Mouse (Mus musculus): ENCODE data around the gene Zfp398. TPM values are rescaled to one million over a fixed set of nuclear protein-coding genes. Genes with fewer than 3 reads are reported as not detected.

Zfp398 gene
- total and polyA plus RNA-seq, 3 experiments: 1.5 to 4.6 (median 2.2) TPM

DNA sequence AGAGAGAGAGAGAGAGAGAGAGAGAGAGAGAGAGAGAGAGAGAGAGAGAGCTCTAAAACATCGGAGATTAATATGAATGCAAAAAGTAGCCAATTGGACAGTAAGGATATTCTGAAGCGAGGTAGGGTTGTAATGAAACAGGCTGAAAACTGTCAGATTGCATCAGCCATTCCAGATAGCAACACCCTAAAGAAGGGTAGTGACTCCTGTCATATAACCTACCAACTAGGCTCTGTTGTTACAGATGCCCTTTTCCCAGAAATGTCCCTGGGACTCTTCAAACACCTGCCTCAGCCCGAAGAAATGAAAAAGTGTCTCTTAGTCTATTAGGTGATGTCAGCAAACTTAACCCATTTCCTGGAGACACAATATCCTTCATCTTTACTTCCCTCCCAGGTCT, 46.6 kb upstream of the Zfp398 start:
- no peak for DNase-seq (ENCODE audit: extremely low read depth)
- in situ Hi-C loops (cut with MboI; ENCODE audit: low pct_ligation_motif_present, low pct_unique_long_range_greater_than_20kb, low sequenced_read_pairs): no loop called here
- Histone ChIP-seq H3K27me3 (replicated peaks) (no peaks in the 10 kb centered on the region), H3K36me3 (replicated peaks in 1 of 2; ENCODE audit: control insufficient read depth in 1 of 2, insufficient read depth in 1 of 2, low read length in 1 of 2) (peaks cover 0 to 8% of the 10 kb centered on the region in 2 experiments), H3K4me1 (ENCODE audit: control insufficient read depth in 1 of 2, insufficient read depth in 2 of 2) (peaks cover 10 to 40% of the 10 kb centered on the region in 2 experiments; a peak in 3 of 4 replicates), H3K4me3 (replicated peaks in 1 of 3; ENCODE audit: low read depth in 2 of 3, low read length in 2 of 3, poor library complexity in 1 of 3) (peak overlapping the region in 2 of 3 experiments; percentile 51 to 58), H3K4me2 (ENCODE audit: insufficient read depth, low read depth, poor library complexity, severe bottlenecking) (peak overlapping the region; percentile 62), H3K9me3 (replicated peaks; ENCODE audit: low read length) (no peaks in the 10 kb centered on the region), H3K9ac (ENCODE audit: insufficient read depth, low read depth) (peak overlapping the region; percentile 96), H3K27ac (ENCODE audit: insufficient read depth, low read depth) (peak overlapping the region; percentile 95), H3K79me2 (replicated peaks; ENCODE audit: control insufficient read depth, extremely low read depth, insufficient read depth, poor library complexity, severe bottlenecking) (no peaks in the 10 kb centered on the region)
- TF ChIP-seq MEF2A (IDR thresholded peaks at IDR 0.05; ENCODE audit: borderline replicate concordance, low read depth, low read length) (no peak), USF1 (IDR thresholded peaks at IDR 0.05; ENCODE audit: low read depth, low read length) (no peak), EP300 (IDR thresholded peaks at IDR 0.05; ENCODE audit: low read length) (no peak), TBP (conservative IDR thresholded peaks at IDR 0.05; ENCODE audit: low read depth, low read length) (0 out of 2 replicates have a peak, but pooled peaks have one; percentile 45)
- dilution Hi-C loops (cut with MboI; ENCODE audit: extremely low pct_ligation_motif_present, extremely low pct_unique_long_range_greater_than_20kb, low sequenced_read_pairs): no loop called here

DNA sequence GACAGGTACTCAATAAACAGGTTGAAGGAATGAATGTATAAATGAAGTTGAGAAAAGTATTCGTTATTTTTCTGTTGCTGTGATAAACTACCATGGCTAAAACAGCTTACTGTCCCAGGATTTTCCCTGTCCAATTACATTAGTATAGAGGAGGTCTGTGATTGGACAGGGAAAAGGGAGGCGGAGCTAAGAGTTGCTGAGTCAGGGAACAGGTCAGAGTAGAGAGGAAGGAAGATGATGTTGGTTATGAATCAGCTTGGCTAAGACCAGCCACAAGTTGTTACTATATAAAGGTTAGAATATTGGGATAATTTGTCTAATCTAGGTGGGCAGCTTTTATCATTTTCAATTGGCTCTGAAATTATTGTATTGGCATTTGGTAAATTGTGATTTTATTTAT, 44.7 kb upstream of the Zfp398 start:
- H3K4me2 ChIP-seq (ENCODE audit: insufficient read depth, low read depth, poor library complexity, severe bottlenecking): no peak overlapping the region
- no peak overlapping the region for H3K27ac ChIP-seq (ENCODE audit: insufficient read depth, low read depth)
- TF ChIP-seq KAT2A (IDR thresholded peaks at IDR 0.05; ENCODE audit: insufficient replicate concordance, low read length) (no peak), ZNF384 (IDR thresholded peaks at IDR 0.05; ENCODE audit: low read depth, low read length) (no peak), JUND (conservative IDR thresholded peaks at IDR 0.05; ENCODE audit: low read depth, low read length) (peak; percentile 66), CHD1 (IDR thresholded peaks at IDR 0.05; ENCODE audit: low read depth, low read length) (no peak), EP300 (IDR thresholded peaks at IDR 0.05; ENCODE audit: low read length) (peak; percentile 40; the same call in 1 of the 2 replicates), JUN (IDR thresholded peaks at IDR 0.05; ENCODE audit: insufficient read depth, low read depth, low read length) (0 out of 2 replicates have a peak, but pooled peaks have one; percentile 23), MEF2A (IDR thresholded peaks at IDR 0.05; ENCODE audit: borderline replicate concordance, low read depth, low read length) (peak; percentile 46; the same call in 1 of the 2 replicates), RCOR1 (conservative IDR thresholded peaks at IDR 0.05; ENCODE audit: low read depth, low read length) (no peak), ETS1 (conservative IDR thresholded peaks at IDR 0.05; ENCODE audit: low read depth, low read length) (0 out of 2 replicates have a peak, but pooled peaks have one; percentile 17), IRF4 (IDR thresholded peaks at IDR 0.05; ENCODE audit: low read depth, low read length) (peak; percentile 42; the same call in 1 of the 2 replicates), MAFK (IDR thresholded peaks at IDR 0.05; ENCODE audit: insufficient replicate concordance, low read length) (peak; percentile 98)
- in situ Hi-C loops (cut with MboI; ENCODE audit: low pct_ligation_motif_present, low pct_unique_long_range_greater_than_20kb, low sequenced_read_pairs) (loop anchor here (5.0 kb wide), 1 partner anchor 37 kb away; no protein-coding TSS in a partner anchor), dilution Hi-C loops (cut with MboI; ENCODE audit: extremely low pct_ligation_motif_present, extremely low pct_unique_long_range_greater_than_20kb, low sequenced_read_pairs) (no loop called here)
- no peaks in the 10 kb centered on the region for H3K27me3 ChIP-seq (replicated peaks)
- peaks cover 6 to 40% of the 10 kb centered on the region in 2 experiments; a peak in 3 of 4 replicates for H3K4me1 ChIP-seq (ENCODE audit: control insufficient read depth in 1 of 2, insufficient read depth in 2 of 2)
- peak; percentile 77 for DNase-seq (ENCODE audit: extremely low read depth)
- peaks cover 11 to 24% of the 10 kb centered on the region in 2 experiments for H3K36me3 ChIP-seq (replicated peaks in 1 of 2; ENCODE audit: control insufficient read depth in 1 of 2, insufficient read depth in 1 of 2, low read length in 1 of 2)
- 0 out of 2 replicates have a peak overlapping the region, but pooled peaks have one; percentile 36 for H3K9ac ChIP-seq (ENCODE audit: insufficient read depth, low read depth)
- H3K4me3 ChIP-seq (replicated peaks in 1 of 3; ENCODE audit: low read depth in 2 of 3, low read length in 2 of 3, poor library complexity in 1 of 3): no peak overlapping the region
- H3K79me2 ChIP-seq (replicated peaks; ENCODE audit: control insufficient read depth, extremely low read depth, insufficient read depth, poor library complexity, severe bottlenecking): no peaks in the 10 kb centered on the region
- no peaks in the 10 kb centered on the region for H3K9me3 ChIP-seq (replicated peaks; ENCODE audit: low read length)

Measured in CH12.LX (cell line).